Mouse (Mus musculus): ENCODE measurements around the gene Cacna1f. TPM values are rescaled to one million over a fixed set of nuclear protein-coding genes. Genes with fewer than 3 reads are reported as not detected.

Gene Cacna1f
- not detected for total RNA-seq (2021)
- 0.02 TPM in 1 of 2 replicates, not detected in the other for polyA plus RNA-seq (2012; rRNA removed)
- long read RNA-seq, result 0 reads

- H3K4me3 ChIP-seq, result no peak within 1 kb of the TSS
- DNase-seq, result no peak
- WGBS, result 71% methylated on average over 6 of the region's 6 CpGs
- no peaks in the 10 kb centered on the region for H3K27me3 ChIP-seq (ENCODE audit: control insufficient read depth, insufficient read depth, low read length)
- H3K9ac ChIP-seq (ENCODE audit: low read depth, low read length), result no peak within 1 kb of the TSS
- no peak within 1 kb of the TSS for H3K27ac ChIP-seq
- TF ChIP-seq CTCF (IDR thresholded peaks at IDR 0.05) (no peak), EP300 (IDR thresholded peaks at IDR 0.05; ENCODE audit: insufficient read depth, low read depth, low read length) (no peak), POLR2A (IDR thresholded peaks at IDR 0.05; ENCODE audit: insufficient read depth, low read depth, low read length) (no peak)
- no peaks in the 10 kb centered on the region for H3K4me1 ChIP-seq (ENCODE audit: control insufficient read depth, insufficient read depth, low read length)
- no peaks in the 10 kb centered on the region for H3K79me2 ChIP-seq (replicated peaks; ENCODE audit: control insufficient read depth, insufficient read depth, low read length)
- intact Hi-C loops (cut with DNase I), result loop anchor here (5.0 kb wide), 1 partner anchor 91 kb away; the partner anchor contains the start of gene Gpkow
- H3K36me3 ChIP-seq (ENCODE audit: control insufficient read depth, insufficient read depth, low read length), result no peaks in the 10 kb centered on the region
Measured at GRCm38 (mm10) chrX:7606783-7607182, at the start of gene Cacna1f. Gene Cacna1f (plus strand): TSS chrX:7607083.

- H3K4me3 ChIP-seq, result no peak overlapping the region
- intact Hi-C loops (cut with DNase I), result no loop called here
- H3K27me3 ChIP-seq (ENCODE audit: control insufficient read depth, insufficient read depth, low read length), result no peaks in the 10 kb centered on the region
- no peak for DNase-seq
- no peaks in the 10 kb centered on the region for H3K36me3 ChIP-seq (ENCODE audit: control insufficient read depth, insufficient read depth, low read length)
- H3K27ac ChIP-seq, result no peak overlapping the region
- H3K9ac ChIP-seq (ENCODE audit: low read depth, low read length), result no peak overlapping the region
- no peak for TF ChIP-seq POLR2A (IDR thresholded peaks at IDR 0.05; ENCODE audit: insufficient read depth, low read depth, low read length)
- TF ChIP-seq CTCF (IDR thresholded peaks at IDR 0.05), result no peak
- TF ChIP-seq EP300 (IDR thresholded peaks at IDR 0.05; ENCODE audit: insufficient read depth, low read depth, low read length), result no peak
- WGBS, result 42% methylated on average over 2 of the region's 2 CpGs
- H3K79me2 ChIP-seq (replicated peaks; ENCODE audit: control insufficient read depth, insufficient read depth, low read length), result no peaks in the 10 kb centered on the region
- no peaks in the 10 kb centered on the region for H3K4me1 ChIP-seq (ENCODE audit: control insufficient read depth, insufficient read depth, low read length)
Measured at GRCm38 (mm10) chrX:7563076-7563475, 43.8 kb upstream of the Cacna1f start.

- 54% methylated on average over 6 of the region's 6 CpGs for WGBS
Measured at GRCm38 (mm10) chrX:7566352-7566751, 40.5 kb upstream of the Cacna1f start.

GRCm38 (mm10) chrX:7567491-7567890 lies 39.4 kb upstream of the Cacna1f start:
- WGBS, result 62% methylated on average over 9 of the region's 9 CpGs
- no peaks in the 10 kb centered on the region for H3K36me3 ChIP-seq (ENCODE audit: control insufficient read depth, insufficient read depth, low read length)
- no peak for DNase-seq
- no peaks in the 10 kb centered on the region for H3K79me2 ChIP-seq (replicated peaks; ENCODE audit: control insufficient read depth, insufficient read depth, low read length)
- H3K27me3 ChIP-seq (ENCODE audit: control insufficient read depth, insufficient read depth, low read length), result no peaks in the 10 kb centered on the region
- H3K4me3 ChIP-seq, result no peak overlapping the region
- intact Hi-C loops (cut with DNase I), result no loop called here
- H3K4me1 ChIP-seq (ENCODE audit: control insufficient read depth, insufficient read depth, low read length), result no peaks in the 10 kb centered on the region; the same call in 1 of the 2 replicates
- H3K9ac ChIP-seq (ENCODE audit: low read depth, low read length), result no peak overlapping the region
- TF ChIP-seq EP300 (IDR thresholded peaks at IDR 0.05; ENCODE audit: insufficient read depth, low read depth, low read length) (no peak), CTCF (IDR thresholded peaks at IDR 0.05) (no peak), POLR2A (IDR thresholded peaks at IDR 0.05; ENCODE audit: insufficient read depth, low read depth, low read length) (no peak)
- H3K27ac ChIP-seq, result no peak overlapping the region

More at GRCm38 (mm10) chrX:7566352-7566751, 40.5 kb upstream of the Cacna1f start:
- Histone ChIP-seq H3K36me3 (ENCODE audit: control insufficient read depth, insufficient read depth, low read length) (no peaks in the 10 kb centered on the region), H3K9ac (ENCODE audit: low read depth, low read length) (no peak overlapping the region), H3K79me2 (replicated peaks; ENCODE audit: control insufficient read depth, insufficient read depth, low read length) (no peaks in the 10 kb centered on the region), H3K4me3 (no peak overlapping the region), H3K27me3 (ENCODE audit: control insufficient read depth, insufficient read depth, low read length) (no peaks in the 10 kb centered on the region), H3K4me1 (ENCODE audit: control insufficient read depth, insufficient read depth, low read length) (no peaks in the 10 kb centered on the region), H3K27ac (no peak overlapping the region)
- TF ChIP-seq POLR2A (IDR thresholded peaks at IDR 0.05; ENCODE audit: insufficient read depth, low read depth, low read length) (no peak), EP300 (IDR thresholded peaks at IDR 0.05; ENCODE audit: insufficient read depth, low read depth, low read length) (no peak), CTCF (IDR thresholded peaks at IDR 0.05) (no peak)
- intact Hi-C loops (cut with DNase I), result no loop called here
- DNase-seq, result no peak

- no peak overlapping the region for H3K9ac ChIP-seq (ENCODE audit: low read depth, low read length)
- no peak overlapping the region for H3K27ac ChIP-seq
- no peak overlapping the region for H3K4me3 ChIP-seq
- H3K27me3 ChIP-seq (ENCODE audit: control insufficient read depth, insufficient read depth, low read length), result no peaks in the 10 kb centered on the region
- DNase-seq, result peak in 1 of 2 experiments; percentile 5
- TF ChIP-seq CTCF (IDR thresholded peaks at IDR 0.05) (no peak), EP300 (IDR thresholded peaks at IDR 0.05; ENCODE audit: insufficient read depth, low read depth, low read length) (no peak), POLR2A (IDR thresholded peaks at IDR 0.05; ENCODE audit: insufficient read depth, low read depth, low read length) (no peak)
- no peaks in the 10 kb centered on the region for H3K79me2 ChIP-seq (replicated peaks; ENCODE audit: control insufficient read depth, insufficient read depth, low read length)
- H3K36me3 ChIP-seq (ENCODE audit: control insufficient read depth, insufficient read depth, low read length), result no peaks in the 10 kb centered on the region
- H3K4me1 ChIP-seq (ENCODE audit: control insufficient read depth, insufficient read depth, low read length), result no peaks in the 10 kb centered on the region; the same call in none of the 2 replicates
- WGBS, result 52% methylated on average over 7 of the region's 7 CpGs
- intact Hi-C loops (cut with DNase I), result loop anchor here (5.0 kb wide), 1 partner anchor 72 kb away; no protein-coding TSS in a partner anchor
Measured at GRCm38 (mm10) chrX:7570481-7571175, 36.3 kb upstream of the Cacna1f start.

GRCm38 (mm10) chrX:7571565-7572136 lies 35.2 kb upstream of the Cacna1f start:
- no peak for TF ChIP-seq POLR2A (IDR thresholded peaks at IDR 0.05; ENCODE audit: insufficient read depth, low read depth, low read length)
- TF ChIP-seq CTCF (IDR thresholded peaks at IDR 0.05), result no peak
- no peak for TF ChIP-seq EP300 (IDR thresholded peaks at IDR 0.05; ENCODE audit: insufficient read depth, low read depth, low read length)
- Histone ChIP-seq H3K9ac (ENCODE audit: low read depth, low read length) (no peak overlapping the region), H3K4me1 (ENCODE audit: control insufficient read depth, insufficient read depth, low read length) (no peaks in the 10 kb centered on the region; the same call in none of the 2 replicates), H3K79me2 (replicated peaks; ENCODE audit: control insufficient read depth, insufficient read depth, low read length) (no peaks in the 10 kb centered on the region), H3K27me3 (ENCODE audit: control insufficient read depth, insufficient read depth, low read length) (no peaks in the 10 kb centered on the region), H3K4me3 (no peak overlapping the region), H3K27ac (no peak overlapping the region), H3K36me3 (ENCODE audit: control insufficient read depth, insufficient read depth, low read length) (no peaks in the 10 kb centered on the region)
- intact Hi-C loops (cut with DNase I), result loop anchor here (5.0 kb wide), 1 partner anchor 71 kb away; no protein-coding TSS in a partner anchor
- DNase-seq, result no peak
- WGBS, result 78% methylated on average over 9 of the region's 9 CpGs

Data from heart, adult 2 months (tissue).